ENCODE assay signal across 8 mouse cellular contexts in genomic region chr7:132859042-132859958, GRCm38 (mm10). TPM values are rescaled to one million over a fixed set of nuclear protein-coding genes. Genes with fewer than 3 reads are reported as not detected.
A peak's percentile ranks its signal among the peaks of the same experiment; 100 is the strongest.
DNase-seq lines count a peak whose midpoint lies in the region; ATAC-seq and TF ChIP-seq lines count a peak whose summit lies in the region.

Gene Abraxas2 (plus strand): TSS chr7:132859225.

- H3K36me3 ChIP-seq in hindbrain, embryonic 13.5 days: no peaks in the 10 kb centered on the region

- H3K4me3 ChIP-seq in hindbrain, embryonic 13.5 days: peak within 1 kb of the TSS; percentile 87

- no peaks in the 10 kb centered on the region for H3K9me3 ChIP-seq in hindbrain, embryonic 13.5 days

- CTCF ChIA-PET in Patski (lab: Charles Lee): no interaction called here

- DNase-seq in Patski (ENCODE audit: low read depth, low spot score): peak; percentile 25
- peak; percentile 93 for DNase-seq in cerebellum, postnatal 14 days
- peak; percentile 76 to 84 for DNase-seq in frontal cortex, postnatal 14 days (ENCODE audit: low spot score in 2 of 2)
- DNase-seq in layer of hippocampus, postnatal 25 days (ENCODE audit: extremely low spot score in 1 of 2, low spot score in 1 of 2): peak; percentile 76 to 84
- peak; percentile 94 for DNase-seq in lung, postnatal 25 days (ENCODE audit: low spot score)
- peak; percentile 91 for DNase-seq in retina, embryonic 14.5 days (ENCODE audit: low spot score)
- peak; percentile 94 for DNase-seq in thymus, postnatal 4 days

- peak; percentile 92 for ATAC-seq in Patski
- ATAC-seq in hindbrain, embryonic 13.5 days (ENCODE audit: low FRiP score): peak; percentile 97

- no peak for TF ChIP-seq CTCF in Patski (IDR thresholded peaks at IDR 0.05)

- peaks cover 23% of the 10 kb centered on the region for H3K4me1 ChIP-seq in hindbrain, embryonic 13.5 days (replicated peaks)

- H3K27me3 ChIP-seq in Patski: no peaks in the 10 kb centered on the region
- H3K27me3 ChIP-seq in hindbrain, embryonic 13.5 days: no peaks in the 10 kb centered on the region

- POLR2A ChIA-PET in Patski (lab: Charles Lee): no interaction called here

- peak within 1 kb of the TSS; percentile 87 for H3K4me2 ChIP-seq in hindbrain, embryonic 13.5 days

- H3K27ac ChIP-seq in hindbrain, embryonic 13.5 days: peak within 1 kb of the TSS; percentile 85

- in situ Hi-C loops in Patski (cut with MboI; ENCODE audit: low pct_unique_long_range_greater_than_20kb): no loop called here

- under 1% methylated on average over 53 of the region's 53 CpGs for WGBS in hindbrain, embryonic 13.5 days

- H3K9ac ChIP-seq in hindbrain, embryonic 13.5 days: peak within 1 kb of the TSS; percentile 90

RNA-seq across cellular contexts. Expression of gene Abraxas2, which starts in this region (rescaled TPM):
- polyA plus RNA-seq in Patski (2021): 40.5 TPM
- polyA plus RNA-seq in hindbrain, embryonic 13.5 days (2015; fragmentation: Nextera tagmentation; extraction: Ambion mirVana): 38.7 and 41.2 TPM in 2 replicates
- total RNA-seq in layer of hippocampus, postnatal 25 days (2021): 10 to 100 TPM; 25.5 to 27.0 TPM

Comparison
In these comparisons a context has a peak if more than half of its experiments do, and no peak if none do; other contexts are left out.
1. Peak in every context shown above with its lines: DNase-seq, ATAC-seq, H3K4me3 ChIP-seq and H3K27ac ChIP-seq.
2. DNase-seq: peak in every context shown above with its lines; median percentile 94 in lung, postnatal 25 days; 94 in thymus, postnatal 4 days; 93 in cerebellum, postnatal 14 days; 91 in retina, embryonic 14.5 days; 80 in frontal cortex, postnatal 14 days; 80 in layer of hippocampus, postnatal 25 days; 25 in Patski.